Mouse (Mus musculus): ENCODE measurements around the gene Rora. TPM values are rescaled to one million over a fixed set of nuclear protein-coding genes. Genes with fewer than 3 reads are reported as not detected.

Gene Rora
- total RNA-seq, 2 experiments from 2014 or later, result 30.3 to 33.6 TPM

DNA sequence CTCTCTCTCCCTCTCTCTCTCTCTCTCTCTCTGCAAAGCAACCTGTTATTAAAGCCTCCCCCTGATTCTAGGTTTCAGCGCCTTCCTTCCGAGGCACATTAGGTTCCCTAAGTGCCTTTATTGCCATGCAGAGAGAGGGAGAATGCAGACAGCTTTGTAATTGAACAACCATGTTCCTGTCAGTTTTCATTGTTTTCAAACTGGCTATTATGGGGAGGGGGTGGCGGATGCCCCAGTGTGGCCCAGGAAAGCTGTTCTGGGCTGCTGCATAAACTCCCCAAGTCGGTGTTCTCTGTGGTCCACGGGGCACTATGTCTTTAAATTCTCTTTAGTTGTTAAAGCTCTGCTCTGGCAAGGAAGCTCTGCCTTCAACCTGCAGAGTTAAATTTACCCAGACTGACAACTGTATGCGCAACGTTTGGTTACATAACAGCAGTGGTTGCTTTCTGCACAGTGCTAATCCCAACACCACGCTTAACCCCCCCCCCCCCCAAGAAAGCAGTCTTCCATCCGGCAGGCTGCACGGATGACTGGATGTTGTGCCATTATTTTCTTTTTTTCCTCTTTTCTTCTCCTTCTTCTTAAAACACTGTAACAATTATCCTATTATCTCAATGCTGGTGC lies 33.8 kb downstream of the Rora start:
- DNase-seq, result no peak
- intact Hi-C loops (cut with DNase I), result loop anchor here (5.0 kb wide), 1 partner anchor 670 kb away; no protein-coding TSS in a partner anchor

DNA sequence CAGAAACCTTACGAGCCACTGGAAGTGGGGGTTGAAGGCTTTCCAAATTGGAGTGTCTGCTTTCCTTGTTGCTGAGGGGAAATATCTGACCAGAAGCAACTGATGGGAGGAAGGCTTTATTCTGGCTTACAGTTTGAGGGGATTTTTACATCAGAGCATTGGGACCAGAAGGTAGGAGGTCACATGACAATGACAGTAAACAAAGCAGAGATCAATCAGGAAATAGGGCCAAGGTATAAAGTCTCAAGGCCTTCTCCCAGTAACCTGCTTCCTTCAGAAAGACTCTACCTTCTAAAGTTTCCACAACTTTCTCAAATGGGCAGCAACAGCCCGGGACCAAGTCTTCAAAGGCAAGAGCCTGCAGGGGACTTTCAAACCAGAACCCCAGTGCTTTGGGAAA lies 34.6 kb downstream of the Rora start:
- DNase-seq, result no peak
- intact Hi-C loops (cut with DNase I), result loop anchor here (5.0 kb wide), 1 partner anchor 671 kb away; no protein-coding TSS in a partner anchor

DNA sequence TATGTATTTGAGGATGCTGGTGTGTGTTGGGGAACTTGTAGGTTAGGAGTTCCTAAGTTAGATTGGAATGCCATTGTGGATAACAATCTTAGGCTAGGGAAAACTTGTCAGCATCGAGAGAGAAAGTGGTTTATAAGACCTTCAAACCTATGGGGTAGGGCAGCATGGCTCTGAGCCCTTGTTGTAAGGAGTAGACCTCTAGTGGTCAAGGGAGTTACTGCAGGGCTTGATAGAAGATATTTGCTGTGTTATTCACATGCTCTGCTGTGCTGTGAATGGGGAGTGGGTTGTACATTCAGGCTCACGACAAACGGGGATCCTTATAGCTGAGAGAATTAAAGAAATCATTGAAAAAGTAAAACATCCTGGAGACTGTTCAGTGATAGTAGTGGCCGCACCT lies 35.8 kb downstream of the Rora start:
- DNase-seq, result peak; percentile 31 to 57
- intact Hi-C loops (cut with DNase I), result loop anchor here (5.0 kb wide), 1 partner anchor 672 kb away; no protein-coding TSS in a partner anchor

DNA sequence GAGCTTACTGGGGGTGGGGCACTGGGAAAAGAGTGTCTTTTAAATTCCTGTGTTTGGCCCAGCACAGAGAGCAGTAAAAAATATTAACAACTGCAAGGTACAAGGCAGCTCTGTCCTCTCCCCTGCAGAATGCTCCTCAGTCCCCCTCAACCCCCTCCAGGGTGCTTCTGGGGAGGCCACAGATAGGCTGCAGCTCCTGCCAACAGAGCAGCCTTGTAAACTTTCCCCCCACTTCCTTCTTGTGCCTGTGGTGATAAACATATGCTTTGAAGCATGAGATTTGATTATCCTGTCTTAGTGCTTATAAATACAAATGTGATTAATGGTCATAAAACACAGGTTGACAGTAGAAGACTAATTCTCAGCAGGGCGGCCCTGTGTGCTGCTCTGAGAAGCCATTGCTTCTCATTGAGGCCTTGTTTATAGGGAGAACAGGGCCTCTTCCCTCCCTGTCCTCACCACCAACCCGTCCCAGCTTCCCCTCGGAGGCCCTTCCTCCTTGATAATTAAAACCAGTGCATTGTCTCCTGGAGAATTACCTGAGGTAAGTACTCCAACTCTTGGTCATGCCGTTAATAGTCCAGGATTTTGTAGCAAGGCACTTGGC lies 41.4 kb downstream of the Rora start:
- intact Hi-C loops (cut with DNase I), result loop anchor here (5.0 kb wide), 1 partner anchor 38 kb away; no protein-coding TSS in a partner anchor
- DNase-seq, result no peak

DNA sequence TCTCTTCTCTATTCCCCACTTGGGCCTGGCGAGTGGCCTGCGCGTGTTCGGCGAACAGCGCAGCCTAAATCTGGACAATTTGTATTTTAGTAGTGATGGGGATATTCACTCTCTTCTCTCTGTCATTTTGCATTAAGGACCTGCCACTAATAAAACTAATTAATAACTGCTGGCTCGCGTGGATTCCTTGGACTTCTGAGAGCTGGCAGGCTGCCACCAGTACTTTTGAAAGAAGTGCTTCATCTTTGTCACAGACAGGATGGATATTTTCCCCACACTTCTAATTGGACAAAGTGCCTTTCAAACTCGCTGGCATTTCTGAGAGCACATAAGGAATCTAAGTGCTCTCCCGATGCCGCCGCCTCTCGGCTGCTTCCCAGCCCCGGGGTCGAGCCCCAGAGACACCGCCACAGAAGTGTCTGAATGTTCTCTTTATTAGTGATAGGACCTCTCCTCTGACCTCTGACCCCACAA lies 41.9 kb downstream of the Rora start:
- intact Hi-C loops (cut with DNase I), result no loop called here
- peak; percentile 24 to 35 for DNase-seq

DNA sequence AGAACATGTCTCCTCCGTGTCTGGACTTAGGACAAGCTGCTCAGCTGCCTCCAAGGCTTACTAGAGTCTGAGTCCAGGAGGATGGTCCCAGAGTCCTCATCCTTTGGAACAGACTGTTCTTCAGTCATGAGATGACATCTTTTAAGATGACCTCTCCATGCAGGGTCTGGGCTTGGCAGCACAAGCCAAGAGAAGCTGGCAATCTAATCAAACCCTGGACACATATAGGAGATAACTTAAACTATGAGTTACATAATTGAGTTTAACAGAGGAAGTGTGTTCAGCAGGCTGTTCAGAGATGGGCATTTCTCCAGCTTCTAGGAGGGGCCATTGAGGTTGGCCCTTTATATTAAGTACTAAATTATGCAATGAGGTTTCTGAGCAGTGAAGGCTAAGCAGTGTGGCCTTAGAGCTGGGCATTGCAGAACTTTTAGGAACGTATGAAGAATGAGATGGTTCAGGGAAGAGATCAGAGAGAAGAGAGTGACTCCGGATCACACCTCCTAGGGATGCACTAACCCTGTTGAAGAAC lies 42.9 kb downstream of the Rora start:
- intact Hi-C loops (cut with DNase I), result no loop called here
- DNase-seq, result no peak

DNA sequence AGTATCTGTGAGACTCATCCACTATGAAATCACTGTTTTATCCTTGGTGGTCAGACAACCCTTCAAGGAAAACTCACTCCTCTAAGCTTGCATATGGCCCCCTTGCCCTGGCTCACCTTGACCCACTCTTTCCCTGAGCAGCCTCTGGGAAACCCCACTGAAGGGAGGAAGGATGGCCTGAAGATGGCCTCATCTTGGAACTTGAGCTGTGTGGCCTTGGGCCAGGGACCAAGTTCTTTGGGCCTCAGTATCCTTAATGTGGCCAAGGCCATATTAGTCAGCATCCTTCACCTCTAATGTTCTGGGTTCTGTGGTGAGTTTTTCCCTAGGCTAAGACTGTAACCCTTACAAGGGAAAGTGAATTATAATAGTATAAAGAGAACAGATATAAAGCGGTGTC lies 45.8 kb downstream of the Rora start:
- DNase-seq, result no peak
- intact Hi-C loops (cut with DNase I), result no loop called here

DNA sequence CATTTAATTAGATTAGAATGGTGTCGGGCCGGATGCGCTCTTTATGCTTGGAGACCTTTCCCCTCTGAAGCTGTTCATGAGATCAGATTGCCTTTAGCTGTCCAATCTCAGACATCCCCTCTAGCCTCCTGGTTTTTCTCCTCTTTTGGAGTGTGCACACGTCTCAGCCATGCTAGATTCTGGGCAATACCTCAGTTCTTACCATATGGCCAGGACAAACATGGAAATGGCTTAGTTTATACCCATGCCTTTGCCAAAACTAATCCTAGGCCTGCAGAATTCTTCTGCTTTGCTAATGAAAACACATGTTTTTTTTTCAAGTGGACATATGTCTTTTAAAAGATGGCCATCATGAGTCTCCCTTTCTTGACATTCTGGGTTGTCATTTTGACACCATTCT lies 46.3 kb downstream of the Rora start:
- no peak for DNase-seq
- intact Hi-C loops (cut with DNase I), result no loop called here

DNA sequence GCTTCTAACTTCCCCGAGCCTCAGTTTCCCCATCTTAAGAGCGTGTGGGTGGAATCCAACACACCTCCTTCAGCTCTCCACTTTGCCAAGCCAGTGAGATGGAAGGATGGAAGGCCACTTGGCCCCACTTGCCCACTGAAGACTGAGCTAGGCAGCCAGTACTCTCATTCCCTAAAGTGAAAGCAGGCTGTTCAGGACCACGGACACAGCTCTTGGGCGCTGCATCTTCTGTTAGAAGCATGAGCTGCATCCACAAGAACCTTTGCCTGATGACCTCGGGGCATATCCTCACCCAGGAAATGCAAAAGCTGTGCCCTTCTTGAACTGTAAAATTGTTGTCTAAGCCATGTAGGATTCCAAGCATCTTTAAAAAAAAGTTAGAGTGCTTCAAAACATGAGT lies 54.0 kb downstream of the Rora start:
- intact Hi-C loops (cut with DNase I), result no loop called here
- no peak for DNase-seq

DNA sequence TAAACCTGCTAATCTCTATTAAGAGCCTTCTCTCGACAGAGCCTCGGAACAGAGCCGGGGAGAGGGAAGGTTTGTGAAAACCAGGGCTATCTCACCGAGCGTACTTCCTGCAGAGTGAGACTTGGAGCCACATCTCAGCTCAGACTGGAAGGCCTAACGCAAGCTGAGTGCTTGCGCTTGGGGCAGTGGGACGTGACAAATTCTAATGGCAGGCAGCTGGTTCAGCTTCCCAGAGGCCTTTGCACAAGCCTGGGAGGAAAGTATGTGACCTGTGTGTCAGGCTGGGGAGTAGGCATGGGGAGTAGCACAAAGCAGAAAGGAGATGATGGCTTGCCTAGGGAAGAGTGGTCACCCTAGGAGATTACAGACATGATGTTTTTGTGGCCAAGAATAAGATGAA lies 55.6 kb downstream of the Rora start:
- intact Hi-C loops (cut with DNase I), result no loop called here
- DNase-seq, result no peak

DNA sequence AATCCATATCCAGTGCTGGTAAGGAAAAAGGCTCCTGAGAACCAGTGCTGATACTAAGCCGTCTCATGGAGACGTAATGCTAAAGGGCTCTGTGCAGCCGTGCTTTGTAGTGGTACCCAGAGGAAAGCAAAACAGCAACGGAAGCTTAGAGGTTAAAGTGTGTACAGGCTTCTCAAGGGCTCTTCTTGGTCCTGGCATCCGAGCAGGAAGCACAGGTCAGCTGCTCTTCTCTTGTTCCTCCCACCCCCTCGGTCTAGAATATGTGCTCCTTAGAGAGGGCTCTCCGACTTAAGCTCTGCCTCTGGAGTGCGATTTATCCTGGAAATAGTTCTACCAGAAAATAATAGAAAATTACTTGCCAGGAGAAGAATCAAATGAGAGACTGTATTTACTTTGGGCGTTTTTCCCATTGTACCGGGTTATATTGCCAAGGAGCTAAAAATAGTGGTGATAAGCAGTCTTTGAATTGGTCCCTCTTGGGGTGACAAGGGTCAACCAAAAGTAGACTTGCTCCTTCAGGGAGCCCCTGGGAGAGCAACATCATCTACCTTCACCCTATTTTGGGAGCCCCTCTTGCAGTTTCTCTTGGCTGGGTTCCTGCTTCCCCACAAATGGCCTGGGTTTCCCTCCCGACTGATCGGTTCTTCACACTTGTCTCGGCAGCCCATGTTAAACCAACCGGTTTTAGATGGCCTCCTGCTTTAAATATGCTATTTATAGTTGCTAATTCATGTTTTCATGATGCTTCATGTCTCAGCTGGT lies 57.5 kb downstream of the Rora start:
- DNase-seq, result peak; percentile 24 to 45
- intact Hi-C loops (cut with DNase I), result loop anchor here (10.0 kb wide), 2 partner anchors 56 to 356 kb away; partner anchors contain the start of gene Rora

DNA sequence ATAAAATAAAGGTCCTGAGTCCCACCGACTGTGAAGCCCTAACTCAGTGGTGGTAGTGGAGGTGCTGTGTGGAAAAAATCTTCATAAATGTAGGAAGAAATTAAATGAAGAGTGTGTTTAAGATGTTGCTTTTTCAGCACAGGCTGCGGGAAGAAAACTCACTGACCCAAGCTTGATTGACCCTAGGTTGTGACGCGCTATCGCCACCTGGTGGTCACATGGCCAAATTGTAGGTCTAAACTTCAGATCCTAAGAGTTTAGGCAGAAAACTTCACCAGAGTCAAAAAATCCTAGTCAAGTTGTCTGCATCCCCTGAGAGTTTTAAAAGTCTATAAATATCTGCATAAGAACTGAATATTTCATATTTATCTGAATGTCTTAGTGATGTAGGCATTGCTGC lies 63.4 kb downstream of the Rora start:
- peak; percentile 60 to 69 for DNase-seq
- intact Hi-C loops (cut with DNase I), result loop anchor here (1.0 to 10.0 kb wide), 4 partner anchors 62 to 702 kb away; partner anchors contain the start of gene Rora

DNA sequence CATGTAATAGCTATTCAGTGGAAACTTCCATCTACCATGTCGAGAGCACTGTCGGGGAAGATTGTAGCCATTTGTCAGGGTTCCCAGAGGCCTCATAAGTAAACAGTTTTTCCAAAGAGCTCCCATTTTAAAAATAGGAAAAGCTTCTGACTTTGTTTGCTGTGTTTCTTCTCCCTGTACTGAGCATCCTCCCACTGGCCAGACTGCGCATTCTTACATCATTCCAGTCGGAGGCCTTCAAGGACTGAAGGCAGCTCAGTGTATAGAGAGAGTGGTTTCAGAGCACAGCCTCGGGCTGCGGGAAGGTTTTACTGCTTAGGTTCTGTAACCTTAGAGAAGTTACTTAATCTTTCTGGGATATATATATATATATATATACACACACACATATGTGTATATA lies 64.8 kb downstream of the Rora start:
- DNase-seq, result no peak
- intact Hi-C loops (cut with DNase I), result loop anchor here (10.0 kb wide), 2 partner anchors 64 to 364 kb away; partner anchors contain the start of gene Rora

DNA sequence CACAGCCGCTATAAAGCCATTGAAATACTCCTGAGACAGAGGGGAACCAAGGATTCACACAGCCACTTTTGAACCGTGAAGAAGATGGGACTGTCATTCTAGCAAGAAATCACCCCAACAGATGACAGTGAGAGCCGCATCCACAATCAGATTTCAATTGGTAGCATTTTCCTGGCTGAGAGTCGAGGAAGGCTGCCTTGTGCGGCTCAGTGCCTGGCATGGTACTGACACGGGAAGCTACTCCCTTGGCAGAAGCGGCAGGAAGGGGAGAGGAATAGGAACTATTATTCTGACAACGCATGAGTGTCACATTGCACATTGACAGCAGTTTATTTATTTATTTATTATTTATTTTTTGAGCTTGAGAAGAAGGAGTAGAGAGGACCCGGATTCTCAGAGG lies 65.7 kb downstream of the Rora start:
- no peak for DNase-seq
- intact Hi-C loops (cut with DNase I), result loop anchor here (10.0 kb wide), 2 partner anchors 64 to 364 kb away; partner anchors contain the start of gene Rora

DNA sequence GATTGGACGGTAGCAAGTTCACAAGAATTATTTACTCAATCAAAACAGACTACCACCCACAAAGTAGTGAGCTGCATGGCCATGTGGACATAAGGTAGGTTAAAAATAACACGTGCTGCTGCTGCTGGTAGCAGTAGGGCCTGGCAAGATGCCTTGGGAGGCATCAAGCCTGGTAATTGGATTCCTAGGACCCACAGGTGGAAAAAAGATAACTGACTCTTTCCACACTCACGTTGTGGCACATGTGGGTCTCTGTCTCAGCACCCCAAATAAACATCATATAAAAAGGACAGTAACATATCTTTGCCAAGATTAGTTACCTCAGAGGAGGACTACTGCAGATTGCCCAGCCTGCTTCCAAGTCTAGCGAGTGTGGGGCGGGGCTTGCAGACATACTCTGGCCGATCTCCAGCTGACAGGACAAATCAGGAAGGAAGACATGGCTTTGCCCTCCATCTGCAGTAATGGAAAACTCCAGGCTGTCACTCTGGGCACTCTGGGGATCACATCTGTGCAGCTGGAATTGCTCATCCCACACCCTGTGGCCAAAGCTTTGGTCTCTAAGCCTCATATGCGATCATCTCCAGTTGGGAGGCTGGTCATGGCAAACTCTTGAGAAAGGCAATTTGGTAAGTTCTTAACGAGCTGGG lies 71.2 kb downstream of the Rora start:
- peak; percentile 31 to 67 for DNase-seq
- intact Hi-C loops (cut with DNase I), result no loop called here

DNA sequence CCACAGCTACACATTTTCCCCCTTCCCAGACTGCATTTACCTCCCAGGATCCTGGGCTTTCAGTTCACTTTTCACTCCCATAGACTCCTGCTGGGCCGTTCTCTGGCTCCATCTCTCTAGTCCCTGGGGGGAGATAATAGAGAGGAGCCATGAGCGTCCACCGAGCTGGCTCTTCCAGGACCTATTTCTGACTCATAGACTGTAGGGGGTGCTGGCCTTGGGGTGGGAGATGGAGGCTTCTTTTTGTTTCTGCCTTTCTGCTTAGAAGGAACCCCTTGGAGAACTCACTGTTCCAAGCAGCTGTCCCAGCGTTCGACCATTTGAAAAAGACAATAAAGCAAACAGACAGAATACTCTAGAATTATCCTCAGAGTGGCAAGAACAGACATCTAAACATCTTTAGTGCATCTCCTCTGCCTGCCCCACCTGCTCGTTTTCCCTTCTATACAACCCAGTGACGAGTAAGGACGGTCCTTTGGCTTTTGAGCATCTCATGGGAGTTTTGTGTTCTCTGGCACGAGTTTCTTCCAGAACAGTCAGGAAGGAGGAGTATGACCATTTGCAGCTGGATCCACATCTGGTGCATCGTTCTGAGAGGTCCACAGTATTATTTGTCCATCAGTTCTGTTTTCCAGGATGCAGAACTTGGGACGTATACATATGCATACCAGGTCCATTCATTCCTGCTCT lies 73.7 kb downstream of the Rora start:
- intact Hi-C loops (cut with DNase I), result no loop called here
- DNase-seq, result peak in 1 of 2 experiments; percentile 42

DNA sequence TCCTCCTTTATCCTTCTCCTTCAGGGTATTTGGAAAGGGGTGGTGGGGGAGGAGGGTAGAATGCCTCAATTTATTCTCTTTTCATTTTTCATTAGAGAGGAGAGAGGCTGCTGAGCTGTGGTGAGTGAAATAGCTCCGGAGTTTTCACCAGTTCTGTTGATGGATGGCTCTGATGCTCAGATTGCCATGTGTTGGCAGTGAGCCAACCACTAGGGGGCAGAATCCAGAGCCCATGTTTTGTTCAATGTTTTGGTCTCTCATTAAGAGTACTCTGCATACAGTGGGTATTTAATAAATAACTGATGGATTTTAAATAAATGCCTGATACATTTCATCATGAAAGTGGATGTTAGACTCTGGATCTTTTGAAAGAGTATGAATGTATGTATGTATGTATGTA lies 77.9 kb downstream of the Rora start:
- DNase-seq, result no peak
- intact Hi-C loops (cut with DNase I), result no loop called here

DNA sequence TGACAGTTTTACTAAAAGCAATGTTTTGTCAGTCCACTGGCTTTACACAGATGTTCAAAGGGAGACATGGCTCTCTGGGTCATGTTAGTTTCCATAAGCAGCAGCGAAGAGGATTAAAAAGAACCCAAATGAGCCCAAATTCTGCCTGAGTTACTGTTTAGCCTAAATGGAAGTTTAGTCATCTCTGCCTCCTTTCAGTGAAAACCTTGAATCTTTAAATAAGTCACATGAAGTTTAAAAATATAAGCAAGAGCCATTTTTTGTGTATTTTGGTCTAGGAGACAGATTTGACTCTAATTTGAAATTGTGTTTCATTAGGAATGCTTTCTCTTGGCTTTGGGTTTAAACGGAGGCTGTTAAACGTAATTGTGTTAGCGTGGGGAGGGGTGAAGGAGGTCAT lies 79.3 kb downstream of the Rora start:
- intact Hi-C loops (cut with DNase I), result no loop called here
- no peak for DNase-seq

DNA sequence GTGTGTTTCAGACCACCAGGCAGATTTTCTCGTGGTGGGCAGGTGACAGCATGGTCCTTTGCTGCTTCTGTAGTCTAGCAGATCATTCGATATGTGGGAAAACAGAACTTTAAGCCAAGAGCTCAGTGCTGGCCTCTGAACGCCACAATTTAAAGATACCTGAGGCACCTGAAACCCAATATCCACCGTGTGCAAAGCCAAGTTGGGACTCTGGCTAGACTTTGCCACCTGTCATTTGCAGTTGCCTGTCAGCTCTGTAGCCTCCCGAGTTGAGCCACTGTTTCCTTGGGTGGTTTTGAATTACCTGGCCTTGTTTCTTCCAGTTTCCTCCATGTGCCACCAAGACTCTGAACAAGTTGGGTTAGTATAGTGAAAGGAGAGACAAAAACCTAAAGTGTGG lies 82.3 kb downstream of the Rora start:
- intact Hi-C loops (cut with DNase I), result no loop called here
- no peak for DNase-seq

DNA sequence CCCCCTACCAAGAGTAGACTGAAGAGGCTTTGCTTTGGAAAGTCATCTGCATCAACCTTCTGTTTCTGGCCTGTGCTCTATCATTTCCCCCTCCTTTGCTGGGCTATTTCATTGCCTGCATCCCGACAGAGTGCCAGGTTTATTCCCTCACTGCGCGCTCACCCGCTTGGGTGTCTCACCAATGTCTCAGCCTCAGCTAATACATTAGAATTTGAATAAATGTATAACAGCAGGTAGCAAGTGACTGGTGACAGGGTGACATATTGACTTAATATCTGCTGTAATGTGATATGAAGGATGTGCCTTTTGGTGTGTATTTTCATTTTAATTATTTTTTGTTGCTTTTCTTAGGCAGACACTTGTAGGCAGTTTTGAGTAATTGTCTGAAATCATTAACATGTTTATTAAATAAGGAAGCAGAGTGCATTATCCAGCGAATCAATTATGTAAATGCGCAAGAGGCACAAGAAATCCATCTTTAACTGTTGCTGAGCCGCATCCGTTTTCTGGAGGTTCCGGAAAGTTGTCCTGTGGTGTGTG lies 83.7 kb downstream of the Rora start:
- intact Hi-C loops (cut with DNase I), result no loop called here
- no peak for DNase-seq
